Mouse (Mus musculus) embryonic fibroblast, embryonic 13.5 days (primary cell): ENCODE measurements around the gene Mreg. TPM values are rescaled to one million over a fixed set of nuclear protein-coding genes. Genes with fewer than 3 reads are reported as not detected.

Experiments
- H3K27ac ChIP-seq: 2 replicates; pipeline ENCODE4 v1.5.1; 2012; ENCODE audit warnings: low read length, control low read depth, inconsistent platforms; ENCODE audit not compliant: insufficient read depth
- H3K4me1 ChIP-seq: 2 replicates; pipeline ENCODE4 v1.6.1; 2011; ENCODE audit warnings: low read length; ENCODE audit not compliant: control insufficient read depth, insufficient read depth
- H3K4me3 ChIP-seq: 2 replicates; pipeline ENCODE4 v1.5.1; 2011; ENCODE audit warnings: mild to moderate bottlenecking, control low read depth, low read length; ENCODE audit not compliant: insufficient read depth
- CTCF ChIP-seq: IDR thresholded peaks from 2 replicates; pipeline ENCODE4 v1.5.1; 2011; ENCODE audit warnings: mild to moderate bottlenecking, control low read depth, low read length, moderate library complexity, borderline replicate concordance; ENCODE audit not compliant: insufficient read depth
- POLR2A ChIP-seq: IDR thresholded peaks from 2 replicates; pipeline ENCODE4 v1.6.1; 2011; ENCODE audit warnings: low read depth, mild to moderate bottlenecking, control low read depth, low read length, moderate library complexity
- polyA plus RNA-seq: library from polyadenylated mRNA; stranded (reverse); fragments of >200 nt; gene quantifications from 2 replicates; pipeline ENCODE4 v1.2.4, GENCODE M21; 2011; ENCODE audit warnings: low read depth; ENCODE audit not compliant: missing spikeins, insufficient read length

Mreg gene
- polyA plus RNA-seq, 1 experiment, result 0.67 TPM

DNA sequence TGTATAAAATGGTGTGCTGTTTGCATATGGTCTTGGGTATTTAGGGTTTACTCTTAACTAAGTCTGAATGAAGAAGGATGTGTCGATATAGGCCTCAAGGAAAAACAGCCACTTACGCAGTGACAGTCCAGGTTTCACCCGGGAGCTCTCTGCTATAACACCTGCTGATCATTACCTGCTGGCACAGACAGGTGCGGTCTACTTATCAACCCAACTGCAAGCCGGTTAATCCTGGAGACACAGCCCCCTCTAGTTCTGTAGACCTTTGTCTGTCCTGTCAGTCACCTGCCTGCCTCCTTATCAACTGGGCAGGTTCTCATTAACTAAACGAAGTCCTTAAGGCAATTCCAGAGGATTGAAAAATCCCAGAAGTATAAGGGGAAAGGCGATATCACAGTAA is 37.9 kb downstream of the Mreg start:
- no peak overlapping the region for H3K27ac ChIP-seq
- no peak overlapping the region for H3K4me3 ChIP-seq
- H3K4me1 ChIP-seq, result no peaks in the 10 kb centered on the region; the same call in 1 of the 2 replicates
- TF ChIP-seq CTCF (no peak), POLR2A (no peak)

- Histone ChIP-seq H3K4me1 (no peaks in the 10 kb centered on the region; the same call in 1 of the 2 replicates), H3K4me3 (no peak overlapping the region), H3K27ac (no peak overlapping the region)
- TF ChIP-seq CTCF (no peak), POLR2A (no peak)
Observed at GRCm38 (mm10) chr1:72173402-72174051, 38.6 kb downstream of the Mreg start.

- H3K4me1 ChIP-seq, result no peaks in the 10 kb centered on the region; the same call in 1 of the 2 replicates
- TF ChIP-seq POLR2A (no peak), CTCF (no peak)
- H3K4me3 ChIP-seq, result no peak overlapping the region
- no peak overlapping the region for H3K27ac ChIP-seq
Observed at GRCm38 (mm10) chr1:72172788-72173187, 39.3 kb downstream of the Mreg start.

- TF ChIP-seq CTCF (no peak), POLR2A (no peak)
- no peaks in the 10 kb centered on the region; the same call in 1 of the 2 replicates for H3K4me1 ChIP-seq
- H3K4me3 ChIP-seq, result no peak overlapping the region
- no peak overlapping the region for H3K27ac ChIP-seq
Observed at GRCm38 (mm10) chr1:72171001-72171860, 40.9 kb downstream of the Mreg start.

- Histone ChIP-seq H3K4me3 (no peak overlapping the region), H3K27ac (no peak overlapping the region), H3K4me1 (no peaks in the 10 kb centered on the region)
- TF ChIP-seq POLR2A, result no peak
- TF ChIP-seq CTCF, result no peak
Observed at GRCm38 (mm10) chr1:72167024-72167423, 45.1 kb downstream of the Mreg start.

- H3K4me1 ChIP-seq, result no peaks in the 10 kb centered on the region
- no peak for TF ChIP-seq POLR2A
- TF ChIP-seq CTCF, result no peak
- H3K4me3 ChIP-seq, result no peak overlapping the region
- H3K27ac ChIP-seq, result no peak overlapping the region
Observed at GRCm38 (mm10) chr1:72166468-72166814, 45.7 kb downstream of the Mreg start.

DNA sequence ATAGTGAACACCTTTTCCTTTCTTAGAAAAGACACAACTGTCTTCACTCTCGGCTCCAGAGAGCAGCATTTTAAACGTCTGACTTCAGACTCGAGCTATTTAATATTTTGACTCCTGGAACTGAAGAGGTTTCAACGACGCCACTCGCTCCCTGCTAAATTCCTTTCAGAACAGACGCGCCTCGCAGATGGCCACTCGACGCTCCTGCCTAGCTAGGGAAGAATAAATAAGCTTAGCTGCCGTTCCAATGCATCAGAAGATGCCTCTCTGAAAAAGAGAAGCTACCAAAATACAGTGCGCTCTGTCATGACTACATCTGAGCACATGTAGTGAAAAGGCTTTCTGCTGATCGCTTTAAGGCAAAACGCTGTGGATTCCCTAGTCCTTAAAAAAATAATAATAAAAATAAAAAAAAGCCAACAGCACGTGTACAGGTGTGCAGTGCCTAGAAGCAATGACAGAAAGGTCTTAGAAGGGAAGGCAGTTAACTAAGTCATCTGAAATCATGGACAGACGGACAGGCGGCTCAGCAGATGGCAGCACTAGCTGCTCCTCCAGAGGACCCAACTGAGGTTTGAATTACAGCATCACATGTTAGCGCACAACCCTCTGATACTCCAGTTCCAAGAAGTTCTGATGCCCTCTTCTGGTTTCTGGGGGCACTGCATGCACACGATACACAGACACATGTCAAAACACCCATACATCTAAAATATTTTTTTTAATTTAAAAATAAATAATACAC is 46.2 kb downstream of the Mreg start:
- TF ChIP-seq CTCF (no peak), POLR2A (no peak)
- no peaks in the 10 kb centered on the region for H3K4me1 ChIP-seq
- H3K4me3 ChIP-seq, result no peak overlapping the region
- no peak overlapping the region for H3K27ac ChIP-seq

DNA sequence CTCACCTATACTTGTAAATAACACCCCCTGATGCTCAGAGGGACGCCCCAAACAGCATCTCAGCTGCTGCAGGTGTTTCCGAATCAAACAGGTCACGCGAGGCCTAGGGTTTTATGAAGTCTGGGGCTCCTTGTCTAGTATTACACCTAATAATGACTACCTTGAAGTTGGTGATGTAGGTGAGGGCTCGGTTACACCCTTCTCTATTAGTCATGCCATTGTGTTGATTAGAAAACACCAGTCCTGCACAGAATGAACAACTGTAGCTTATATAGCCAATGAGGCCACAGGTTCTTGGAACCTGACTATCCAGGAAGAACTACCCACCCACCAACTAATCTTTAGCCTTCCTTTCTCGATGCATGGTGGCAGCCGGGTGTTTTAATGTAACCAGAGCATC is 51.8 kb downstream of the Mreg start:
- no peaks in the 10 kb centered on the region for H3K4me1 ChIP-seq
- TF ChIP-seq POLR2A (no peak), CTCF (no peak)
- H3K27ac ChIP-seq, result no peak overlapping the region
- H3K4me3 ChIP-seq, result no peak overlapping the region

DNA sequence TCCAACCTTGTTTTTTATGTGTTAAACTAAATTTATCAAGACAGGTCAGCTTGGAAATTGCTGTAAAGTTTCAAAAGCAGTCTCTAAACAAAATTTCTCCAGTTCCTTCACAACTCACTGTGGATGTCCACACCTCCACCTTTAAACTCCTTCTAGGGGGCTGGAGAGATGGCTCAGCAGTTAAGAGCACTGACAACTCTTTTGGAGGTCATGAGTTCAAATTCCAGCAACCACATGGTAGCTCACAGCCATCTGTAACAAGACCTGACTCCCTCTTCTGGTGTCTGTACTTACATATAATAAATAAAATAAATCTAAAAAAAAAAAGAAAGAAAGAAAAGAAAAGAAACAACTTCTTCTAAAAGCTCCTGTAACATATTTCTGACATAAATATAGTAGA is 67.1 kb downstream of the Mreg start:
- Histone ChIP-seq H3K27ac (peak overlapping the region; percentile 88), H3K4me3 (no peak overlapping the region), H3K4me1 (no peaks in the 10 kb centered on the region)
- no peak for TF ChIP-seq CTCF

- Histone ChIP-seq H3K27ac (peak overlapping the region; percentile 88), H3K4me1 (no peaks in the 10 kb centered on the region), H3K4me3 (no peak overlapping the region)
- TF ChIP-seq CTCF, result no peak
- TF ChIP-seq POLR2A, result no peak
Observed at GRCm38 (mm10) chr1:72144426-72144825, 67.7 kb downstream of the Mreg start.
